Mouse (Mus musculus) lung, adult 2 months (tissue): ENCODE measurements at regions not wholly inside any gene's neighbourhood (a gene's known extent, or its start where the extent isn't known, plus 50 kb on each side); places are given as distances from the start of the nearest gene placed in this dataset.

Experiments
- CTCF ChIP-seq: fragments of 200-500 bp; IDR thresholded peaks from 2 replicates; pipeline ENCODE4 v1.5.1; 2011; ENCODE audit warnings: mild to moderate bottlenecking, low read length, control low read depth; ENCODE audit not compliant: insufficient read depth
- POLR2A ChIP-seq: fragments of 200-500 bp; IDR thresholded peaks from 2 replicates; pipeline ENCODE4 v1.6.1; 2011; ENCODE audit warnings: low read depth, mild to moderate bottlenecking, control low read depth, low read length, borderline replicate concordance; ENCODE audit errors: extremely low read depth

DNA sequence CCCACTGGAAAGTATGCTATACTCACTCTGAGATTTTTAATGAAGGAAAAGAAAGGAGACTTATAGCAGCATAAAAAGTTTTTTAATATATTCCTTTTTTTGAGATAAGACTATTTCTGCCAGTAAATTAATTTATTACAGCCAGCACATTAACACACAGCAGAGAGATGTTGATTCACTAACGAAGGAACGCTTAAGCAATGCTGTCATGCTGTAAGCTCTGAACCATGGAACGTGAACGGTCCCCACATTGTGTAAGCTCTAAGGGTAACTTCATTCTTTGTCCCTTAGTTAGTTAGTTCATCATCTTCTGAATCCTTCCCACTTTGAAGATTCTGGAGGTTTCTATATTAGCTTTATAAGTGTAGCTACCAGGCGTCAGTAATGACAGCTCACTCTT lies 79.8 kb upstream of the Smarcad1 start:
- TF ChIP-seq CTCF (no peak), POLR2A (no peak)
